ENCODE assay signal across 19 mouse cellular contexts in the genomic region with DNA sequence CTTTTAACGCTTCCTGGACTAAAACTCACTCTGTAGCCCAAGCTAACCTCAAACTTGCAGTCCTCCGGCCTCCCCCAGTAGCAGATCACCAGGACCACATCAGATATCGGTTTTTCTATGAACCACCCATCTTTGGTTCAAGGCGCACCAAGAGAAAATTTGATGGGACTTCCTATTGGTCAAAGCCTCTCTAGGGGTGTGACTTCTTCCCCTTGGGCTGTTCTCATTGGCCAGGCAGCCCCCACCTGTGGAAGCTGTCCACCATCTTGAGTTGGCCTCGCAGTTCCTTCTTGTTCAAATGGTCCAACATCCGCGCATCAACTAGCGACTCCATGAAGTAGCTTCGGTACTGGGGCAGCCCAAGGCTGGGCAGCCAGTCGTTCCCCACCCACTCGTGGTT. TPM values are rescaled to one million over a fixed set of nuclear protein-coding genes. Genes with fewer than 3 reads are reported as not detected.
A peak's percentile ranks its signal among the peaks of the same experiment; 100 is the strongest.
DNase-seq lines count a peak whose midpoint lies in the region; ATAC-seq and TF ChIP-seq lines count a peak whose summit lies in the region.
"Had no signal": no experiment of that assay in that cellular context is flagged by ENCODE, and none has a peak within 500 bp of the region (broad histone marks: within the 10 kb centered on the region; RNA-seq: fewer than 3 reads in every experiment).

No protein-coding gene starts in this region.

- H3K27ac ChIP-seq in layer of hippocampus, adult 2 months = peak overlapping the region; percentile 55; the same call in 1 of the 2 replicates
- no peak overlapping the region for H3K27ac ChIP-seq in ES-E14 (ENCODE audit: insufficient read depth, low read depth, low read length, poor library complexity, severe bottlenecking)
- H3K27ac ChIP-seq in hindbrain, embryonic 12.5 days = no peak overlapping the region
- H3K27ac ChIP-seq: embryonic facial prominence, embryonic 10.5 days; forebrain, embryonic 13.5 days; gastrocnemius, adult 2 months; heart, embryonic 10.5 days; hindbrain, embryonic 13.5 days; hindbrain, postnatal 0 days; intestine, embryonic 15.5 days had no signal

- ATAC-seq in megakaryocyte, adult 5-6 weeks (ENCODE audit: poor library complexity, severe bottlenecking) = no peak
- ATAC-seq in hindbrain, embryonic 12.5 days (ENCODE audit: low FRiP score) = no peak
- ATAC-seq: forebrain, embryonic 13.5 days had no signal

- no peak overlapping the region for H3K4me2 ChIP-seq in hindbrain, embryonic 12.5 days (replicated peaks)
- H3K4me2 ChIP-seq: hindbrain, embryonic 13.5 days had no signal

- H3K9ac ChIP-seq in ES-E14 (ENCODE audit: insufficient read depth, low read depth, low read length, poor library complexity, severe bottlenecking) = peak overlapping the region; percentile 51; the same call in 1 of the 2 replicates
- no peak overlapping the region for H3K9ac ChIP-seq in hindbrain, embryonic 12.5 days
- H3K9ac ChIP-seq: forebrain, embryonic 13.5 days; hindbrain, embryonic 13.5 days; intestine, embryonic 15.5 days had no signal

- TF ChIP-seq CTCF in layer of hippocampus, adult 2 months (conservative IDR thresholded peaks at IDR 0.05) = no peak

- H3K9me3 ChIP-seq in ES-E14 (ENCODE audit: control insufficient read depth, insufficient read depth, low read depth, low read length) = no peaks in the 10 kb centered on the region
- no peaks in the 10 kb centered on the region for H3K9me3 ChIP-seq in hindbrain, embryonic 12.5 days (replicated peaks)
- H3K9me3 ChIP-seq: embryonic facial prominence, embryonic 10.5 days; forebrain, embryonic 13.5 days; heart, embryonic 10.5 days; hindbrain, embryonic 13.5 days; intestine, embryonic 15.5 days had no signal

- no peaks in the 10 kb centered on the region for H3K36me3 ChIP-seq in ES-E14 (ENCODE audit: control insufficient read depth, insufficient read depth, low read length, poor library complexity, severe bottlenecking)
- H3K36me3 ChIP-seq in hindbrain, embryonic 12.5 days = peaks cover 20% of the 10 kb centered on the region
- H3K36me3 ChIP-seq: embryonic facial prominence, embryonic 10.5 days; heart, embryonic 10.5 days; intestine, embryonic 15.5 days had no signal

- WGBS in hindbrain, embryonic 12.5 days = 94% methylated on average over 11 of the region's 11 CpGs

- H3K4me1 ChIP-seq in ES-E14 (ENCODE audit: control insufficient read depth in 2 of 2, insufficient read depth in 2 of 2, low read length in 2 of 2, poor library complexity in 1 of 2) = peaks cover 1 to 38% of the 10 kb centered on the region in 2 experiments; a peak in 3 of 4 replicates
- H3K4me1 ChIP-seq in hindbrain, embryonic 12.5 days = peaks cover 37% of the 10 kb centered on the region

- H3K27me3 ChIP-seq in hindbrain, embryonic 12.5 days = peaks cover 20% of the 10 kb centered on the region

- in situ Hi-C loops in ES-E14 (cut with MboI; ENCODE audit: low sequenced_read_pairs in 2 of 2, unreplicated experiment in 2 of 2) = no loop called here

- H3K4me3 ChIP-seq in layer of hippocampus, adult 2 months = no peak overlapping the region
- H3K4me3 ChIP-seq in ES-E14 (ENCODE audit: insufficient read depth in 1 of 2, low read depth in 1 of 2, low read length in 2 of 2, poor library complexity in 1 of 2, severe bottlenecking in 1 of 2) = peak overlapping the region in 1 of 2 experiments; percentile 40; a peak in 2 of 4 replicates
- H3K4me3 ChIP-seq in hindbrain, embryonic 12.5 days = no peak overlapping the region
- H3K4me3 ChIP-seq: forebrain, embryonic 13.5 days; gastrocnemius, adult 2 months; hindbrain, embryonic 13.5 days; intestine, embryonic 15.5 days had no signal

- DNase-seq in layer of hippocampus, adult 2 months (ENCODE audit: low spot score in 2 of 2) = no peak
- DNase-seq in layer of hippocampus, adult 9-11 months = no peak
- DNase-seq in A20 (ENCODE audit: low read depth, low spot score) (peak; percentile 66), ES-E14 (ENCODE audit: low read depth, low spot score) (no peak)
- peak; percentile 28 for DNase-seq in induced T-regulatory cell, adult 2 months (ENCODE audit: low read depth)
- DNase-seq: cerebellum, postnatal 10 days; heart, adult 11 months; heart, postnatal 10 days had no signal

TF ChIP-seq in ES-E14, 5 proteins besides CTCF, POLR2A, EP300 and RAD21:
- no peak for TF ChIP-seq CHD2 (IDR thresholded peaks at IDR 0.05; ENCODE audit: low read depth, low read length)
- no peak for TF ChIP-seq MAFK (IDR thresholded peaks at IDR 0.05; ENCODE audit: insufficient read depth, low read depth, low read length)
- TF ChIP-seq ZNF384 (IDR thresholded peaks at IDR 0.05; ENCODE audit: low read depth, low read length) = no peak
- TF ChIP-seq ZC3H11A (IDR thresholded peaks at IDR 0.05; ENCODE audit: borderline replicate concordance, low read depth, low read length) = no peak
- TF ChIP-seq HCFC1 (IDR thresholded peaks at IDR 0.05; ENCODE audit: borderline replicate concordance, insufficient read depth, low read length) = no peak

RNA-seq across cellular contexts. Expression of a gene that starts 7.0 kb away (rescaled TPM):
- total RNA-seq in layer of hippocampus, adult 2 months (2021) = under 1 TPM; 0.22 to 0.33 TPM
- 0.71 and 1.4 TPM in 2 replicates for total RNA-seq in ES-E14 (2012; rRNA removed)
- total RNA-seq in megakaryocyte, adult 5-6 weeks (2015) = not detected in 2 replicates
- 0.07 TPM in 1 of 2 replicates, not detected in the other for total RNA-seq in megakaryocyte, adult 5-6 weeks (2017)
- polyA plus RNA-seq in hindbrain, embryonic 12.5 days (2016; fragmentation: Nextera tagmentation; extraction: Ambion mirVana) = 0.65 and 0.68 TPM in 2 replicates
- polyA plus RNA-seq: activated CD4-positive, CD25-positive, alpha-beta regulatory T cell, adult 4 months had no signal

RNA-seq across cellular contexts. Expression of a gene that starts 8.5 kb away (rescaled TPM):
- 10 to 100 TPM; 12.8 to 16.5 TPM for total RNA-seq in layer of hippocampus, adult 2 months (2021)
- 26.5 and 48.5 TPM in 2 replicates for total RNA-seq in ES-E14 (2012; rRNA removed)
- 3.2 and 4.7 TPM in 2 replicates for total RNA-seq in megakaryocyte, adult 5-6 weeks (2015)
- 4.8 and 5.4 TPM in 2 replicates for total RNA-seq in megakaryocyte, adult 5-6 weeks (2017)
- 11.5 and 14.7 TPM in 2 replicates for polyA plus RNA-seq in hindbrain, embryonic 12.5 days (2016; fragmentation: Nextera tagmentation; extraction: Ambion mirVana)

RNA-seq across cellular contexts. Expression of a gene that starts 24.7 kb away (rescaled TPM):
- 100 to 1,000 TPM; 133 to 138 TPM for total RNA-seq in layer of hippocampus, adult 2 months (2021)
- total RNA-seq in ES-E14 (2012; rRNA removed) = 6.9 and 12.6 TPM in 2 replicates
- 0.50 TPM in 1 of 2 replicates, not detected in the other for total RNA-seq in megakaryocyte, adult 5-6 weeks (2015)
- not detected in 2 replicates for total RNA-seq in megakaryocyte, adult 5-6 weeks (2017)
- 15.6 and 16.2 TPM in 2 replicates for polyA plus RNA-seq in hindbrain, embryonic 12.5 days (2016; fragmentation: Nextera tagmentation; extraction: Ambion mirVana)
- polyA plus RNA-seq: activated CD4-positive, CD25-positive, alpha-beta regulatory T cell, adult 4 months had no signal

RNA-seq across cellular contexts. Expression of a gene that starts 28.3 kb away (rescaled TPM):
- total RNA-seq in layer of hippocampus, adult 2 months (2021) = 100 to 1,000 TPM; 138 to 146 TPM
- 5.6 and 11.3 TPM in 2 replicates for total RNA-seq in ES-E14 (2012; rRNA removed)
- total RNA-seq in megakaryocyte, adult 5-6 weeks (2015) = 0.71 TPM in 1 of 2 replicates, not detected in the other
- not detected in 2 replicates for total RNA-seq in megakaryocyte, adult 5-6 weeks (2017)
- 2.9 and 3.8 TPM in 2 replicates for polyA plus RNA-seq in hindbrain, embryonic 12.5 days (2016; fragmentation: Nextera tagmentation; extraction: Ambion mirVana)
- total RNA-seq: gastrocnemius, adult 2 months; gastrocnemius, postnatal 36 days had no signal
- polyA plus RNA-seq: activated CD4-positive, CD25-positive, alpha-beta regulatory T cell, adult 4 months had no signal

RNA-seq across cellular contexts. Expression of a gene that starts 53.5 kb away (rescaled TPM):
- total RNA-seq in layer of hippocampus, adult 2 months (2021) = 100 to 1,000 TPM; 456 to 514 TPM
- total RNA-seq in ES-E14 (2012; rRNA removed) = 303 and 310 TPM in 2 replicates
- total RNA-seq in megakaryocyte, adult 5-6 weeks (2015) = 69.6 and 94.3 TPM in 2 replicates
- 261 and 320 TPM in 2 replicates for total RNA-seq in megakaryocyte, adult 5-6 weeks (2017)
- polyA plus RNA-seq in hindbrain, embryonic 12.5 days (2016; fragmentation: Nextera tagmentation; extraction: Ambion mirVana) = 285 and 300 TPM in 2 replicates

Comparison
In these comparisons a context has a peak if more than half of its experiments do, and no peak if none do; other contexts are left out.
1. DNase-seq: peak in A20 (single experiment) and induced T-regulatory cell, adult 2 months (single experiment); none in layer of hippocampus, adult 2 months (0 of 2), layer of hippocampus, adult 9-11 months (single experiment) and ES-E14 (single experiment).